In the genomic region with DNA sequence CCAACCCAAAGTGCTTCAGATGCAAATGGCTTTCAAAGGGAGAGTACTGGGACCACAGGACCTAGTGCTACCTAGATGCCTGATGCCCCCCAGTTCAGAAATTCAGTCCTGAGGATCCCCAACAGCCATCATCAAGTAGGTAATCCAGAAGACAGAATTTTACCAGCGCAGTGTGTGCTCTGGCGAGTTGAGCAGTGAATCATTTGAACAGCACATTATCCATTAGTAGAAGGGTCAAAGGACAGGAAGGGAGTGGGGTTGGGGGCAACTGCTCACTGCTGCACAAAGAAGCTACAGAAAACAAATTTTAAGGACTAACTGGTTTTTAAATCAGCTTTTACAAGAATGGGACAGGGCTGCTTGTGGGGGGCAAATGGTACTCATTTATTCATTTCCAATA, we compare ENCODE assay signal across 19 mouse cellular contexts. TPM values are rescaled to one million over a fixed set of nuclear protein-coding genes. Genes with fewer than 3 reads are reported as not detected.
DNase-seq lines count a peak whose midpoint lies in the region; ATAC-seq lines count a peak whose summit lies in the region.
"Had no signal": no experiment of that assay in that cellular context is flagged by ENCODE, and none has a peak within 500 bp of the region (broad histone marks: within the 10 kb centered on the region; RNA-seq: fewer than 3 reads in every experiment).

No protein-coding gene starts in this region.

- no peaks in the 10 kb centered on the region for H3K36me3 ChIP-seq in kidney, embryonic 15.5 days
- H3K36me3 ChIP-seq in embryonic facial prominence, embryonic 14.5 days (ENCODE audit: control insufficient read depth, insufficient read depth, low read length), result no peaks in the 10 kb centered on the region
- H3K36me3 ChIP-seq in neural tube, embryonic 14.5 days (ENCODE audit: control insufficient read depth, insufficient read depth, low read length), result no peaks in the 10 kb centered on the region
- H3K36me3 ChIP-seq: limb, embryonic 15.5 days; midbrain, embryonic 15.5 days had no signal

- WGBS in kidney, embryonic 15.5 days, result 33% methylated on average over 2 of the region's 2 CpGs
- WGBS in embryonic facial prominence, embryonic 14.5 days, result 73% methylated on average over 2 of the region's 2 CpGs
- 28% methylated on average over 2 of the region's 2 CpGs for WGBS in neural tube, embryonic 14.5 days

- no peak overlapping the region for H3K4me3 ChIP-seq in kidney, embryonic 15.5 days (replicated peaks)
- no peak overlapping the region for H3K4me3 ChIP-seq in embryonic facial prominence, embryonic 14.5 days (ENCODE audit: low read depth, low read length)
- no peak overlapping the region for H3K4me3 ChIP-seq in neural tube, embryonic 14.5 days (ENCODE audit: low read depth, low read length)
- H3K4me3 ChIP-seq: heart, adult 2 months; limb, embryonic 15.5 days; midbrain, embryonic 15.5 days had no signal

- H3K27ac ChIP-seq in kidney, embryonic 15.5 days, result peak overlapping the region; percentile 25; the same call in 1 of the 2 replicates
- no peak overlapping the region for H3K27ac ChIP-seq in embryonic facial prominence, embryonic 14.5 days (replicated peaks; ENCODE audit: low read depth, low read length)
- no peak overlapping the region for H3K27ac ChIP-seq in neural tube, embryonic 14.5 days (ENCODE audit: low read depth, low read length)
- H3K27ac ChIP-seq: heart, adult 2 months; limb, embryonic 15.5 days; midbrain, embryonic 15.5 days had no signal

- peak; percentile 59 for DNase-seq in embryo, embryonic 10.5 days (ENCODE audit: low spot score)
- no peak for DNase-seq in embryo, embryonic 11 days
- DNase-seq in kidney, postnatal 25 days, result no peak
- DNase-seq in embryonic facial prominence, embryonic 14.5 days (ENCODE audit: low spot score), result no peak
- DNase-seq in layer of hippocampus, adult 9-10 months (ENCODE audit: low spot score), result no peak
- no peak for DNase-seq in spleen, postnatal 4 days (ENCODE audit: low spot score in 2 of 2)
- DNase-seq: adrenal gland, postnatal 25 days; cerebellum, adult 9-10 months; heart, adult 2 months; heart, postnatal 14 days; kidney, adult 9 months; layer of hippocampus, adult 9-11 months; lung, adult 2 months; thymus, adult 2 months had no signal

- H3K9ac ChIP-seq in kidney, embryonic 15.5 days, result no peak overlapping the region
- no peak overlapping the region for H3K9ac ChIP-seq in embryonic facial prominence, embryonic 14.5 days (ENCODE audit: low read depth, low read length)
- no peak overlapping the region for H3K9ac ChIP-seq in neural tube, embryonic 14.5 days (replicated peaks; ENCODE audit: low read depth, low read length)
- H3K9ac ChIP-seq: limb, embryonic 15.5 days; midbrain, embryonic 15.5 days had no signal

- H3K27me3 ChIP-seq in kidney, embryonic 15.5 days, result no peaks in the 10 kb centered on the region
- peaks cover 6% of the 10 kb centered on the region; the same call in 1 of the 2 replicates for H3K27me3 ChIP-seq in embryonic facial prominence, embryonic 14.5 days (replicated peaks; ENCODE audit: control insufficient read depth, insufficient read depth, low read length)
- H3K27me3 ChIP-seq in neural tube, embryonic 14.5 days (ENCODE audit: control insufficient read depth, insufficient read depth, low read length), result no peaks in the 10 kb centered on the region
- H3K27me3 ChIP-seq: CH12.LX; limb, embryonic 15.5 days; midbrain, embryonic 15.5 days had no signal

- H3K4me2 ChIP-seq in kidney, embryonic 15.5 days, result 0 out of 2 replicates have a peak overlapping the region, but pooled peaks have one; percentile 1
- H3K4me2 ChIP-seq in embryonic facial prominence, embryonic 14.5 days (ENCODE audit: low read depth, low read length), result peak overlapping the region; percentile 15; the same call in 1 of the 2 replicates
- peak overlapping the region; percentile 8; the same call in 1 of the 2 replicates for H3K4me2 ChIP-seq in neural tube, embryonic 14.5 days (ENCODE audit: low read depth, low read length)
- H3K4me2 ChIP-seq: limb, embryonic 15.5 days had no signal

- H3K4me1 ChIP-seq in kidney, embryonic 15.5 days, result peaks cover 68% of the 10 kb centered on the region
- peaks cover 94% of the 10 kb centered on the region for H3K4me1 ChIP-seq in embryonic facial prominence, embryonic 14.5 days (ENCODE audit: control insufficient read depth, insufficient read depth, low read length)
- H3K4me1 ChIP-seq in neural tube, embryonic 14.5 days (ENCODE audit: control insufficient read depth, insufficient read depth, low read length), result peaks cover 3% of the 10 kb centered on the region; the same call in 1 of the 2 replicates

- no peaks in the 10 kb centered on the region for H3K9me3 ChIP-seq in kidney, embryonic 15.5 days (replicated peaks)
- H3K9me3 ChIP-seq in embryonic facial prominence, embryonic 14.5 days (ENCODE audit: control insufficient read depth, low read length), result no peaks in the 10 kb centered on the region
- no peaks in the 10 kb centered on the region for H3K9me3 ChIP-seq in neural tube, embryonic 14.5 days (ENCODE audit: control insufficient read depth, low read length)
- H3K9me3 ChIP-seq: limb, embryonic 15.5 days; midbrain, embryonic 15.5 days had no signal

- ATAC-seq in kidney, embryonic 15.5 days (replicated peaks; ENCODE audit: low FRiP score), result no peak
- ATAC-seq in embryonic facial prominence, embryonic 14.5 days (ENCODE audit: low read depth), result no peak
- ATAC-seq in neural tube, embryonic 14.5 days (ENCODE audit: low read depth), result no peak
- ATAC-seq: midbrain, embryonic 15.5 days had no signal

RNA-seq across cellular contexts. Expression of gene Lrig1, which starts 8.0 kb away (rescaled TPM):
- 7.3 and 8.1 TPM in 2 replicates for polyA plus RNA-seq in kidney, embryonic 15.5 days (2015; fragmentation: Nextera tagmentation; extraction: Ambion mirVana)
- 32.6 and 38.4 TPM in 2 replicates for polyA plus RNA-seq in embryonic facial prominence, embryonic 14.5 days (2014; fragmentation: Nextera tagmentation; extraction: Ambion mirVana)
- polyA plus RNA-seq in neural tube, embryonic 14.5 days (2014; fragmentation: Nextera tagmentation; extraction: Ambion mirVana), result 20.6 and 25.2 TPM in 2 replicates
